Mouse (Mus musculus): Measurements from ENCODE around the gene N4bp1.

GRCm38 (mm10) chr8:86904911-86905310 is 19.9 kb upstream of the N4bp1 start:
- TF ChIP-seq CTCF (conservative IDR thresholded peaks at IDR 0.05 in 1 of 2, IDR thresholded peaks at IDR 0.05 in 1 of 2; ENCODE audit: low read depth in 2 of 2, low read length in 2 of 2) (no peak), ETS1 (conservative IDR thresholded peaks at IDR 0.05; ENCODE audit: low read depth, low read length) (no peak), CHD2 (IDR thresholded peaks at IDR 0.05; ENCODE audit: low read length) (no peak), POLR2A (IDR thresholded peaks at IDR 0.05; ENCODE audit: low read depth, low read length) (no peak)

All from CH12.LX (cell line).